Mouse (Mus musculus) midbrain, embryonic 14.5 days (tissue): ENCODE results near the gene Nckap5. TPM values are rescaled to one million over a fixed set of nuclear protein-coding genes. Genes with fewer than 3 reads are reported as not detected.

ENCODE experiments used
- ATAC-seq: fragments of 200-750 bp; cut with Nextera tagmentation; 2 replicates; pipeline ENCODE4 v1.8.0; 2017; ENCODE audit warnings: moderate number of reproducible peaks, moderate library complexity; ENCODE audit not compliant: low FRiP score, low TSS enrichment
- DNase-seq: peaks from one replicate; pipeline ENCODE4 v3.0.0-alpha.2; 2015
- H3K27ac ChIP-seq: fragments of 300-500 bp; sonication (generic); replicated peaks from 2 replicates; pipeline ENCODE4 v1.5.1; 2014; ENCODE audit warnings: mild to moderate bottlenecking, low read depth, low read length, moderate library complexity
- H3K27me3 ChIP-seq: fragments of 300-500 bp; sonication (generic); 2 replicates; pipeline ENCODE4 v1.6.1; 2014; ENCODE audit warnings: low read length, control low read depth, mixed read lengths; ENCODE audit not compliant: control insufficient read depth, insufficient read depth
- H3K36me3 ChIP-seq: fragments of 300-500 bp; sonication (generic); 2 replicates; pipeline ENCODE4 v1.6.1; 2014; ENCODE audit warnings: low read length, control low read depth; ENCODE audit not compliant: control insufficient read depth, insufficient read depth
- H3K4me1 ChIP-seq: fragments of 300-500 bp; sonication (generic); 2 replicates; pipeline ENCODE4 v1.6.1; 2014; ENCODE audit warnings: mild to moderate bottlenecking, antibody characterized with exemption, low read length, control low read depth; ENCODE audit not compliant: control insufficient read depth, insufficient read depth
- H3K4me2 ChIP-seq: fragments of 300-500 bp; sonication (generic); 2 replicates; pipeline ENCODE4 v1.6.1; 2014; ENCODE audit warnings: mild to moderate bottlenecking, low read length, moderate library complexity
- H3K4me3 ChIP-seq: fragments of 300-500 bp; sonication (generic); replicated peaks from 2 replicates; pipeline ENCODE4 v1.5.1; 2014; ENCODE audit warnings: low read depth, low read length
- H3K9ac ChIP-seq: fragments of 300-500 bp; sonication (generic); replicated peaks from 2 replicates; pipeline ENCODE4 v1.6.1; 2014; ENCODE audit warnings: mild to moderate bottlenecking, low read length, moderate library complexity
- H3K9me3 ChIP-seq: fragments of 300-500 bp; sonication (generic); 2 replicates; pipeline ENCODE4 v1.6.1; 2016; ENCODE audit warnings: low read length, control low read depth, mixed read lengths; ENCODE audit not compliant: control insufficient read depth
- WGBS: fragments of 180-500 bp; shearing (Covaris S2); extraction: QIAGEN DNeasy Blood & Tissue Kit; methylation state at CpG from one replicate; pipeline ENCODE4 v1.1.7; 2014; 5-methylcytosine and 5-hydroxymethylcytosine counted together
- polyA plus RNA-seq: library from polyadenylated mRNA; unstranded; fragments of >200 nt; fragmentation: Nextera tagmentation; extraction: Ambion mirVana; gene quantifications from 2 replicates; pipeline ENCODE4 v1.2.1, GENCODE M21; 2014

Nckap5 gene
- polyA plus RNA-seq, 1 experiment from 2014 or later, result 14.6 TPM

- 92% methylated on average over 6 of the region's 6 CpGs for WGBS
Observed at GRCm38 (mm10) chr1:126360531-126361220, 469.9 kb downstream of the Nckap5 start.

GRCm38 (mm10) chr1:126360111-126360510 lies 470.5 kb downstream of the Nckap5 start:
- Histone ChIP-seq H3K27ac (no peak overlapping the region), H3K36me3 (no peaks in the 10 kb centered on the region), H3K27me3 (no peaks in the 10 kb centered on the region), H3K9ac (no peak overlapping the region), H3K4me3 (no peak overlapping the region), H3K4me2 (no peak overlapping the region), H3K4me1 (no peaks in the 10 kb centered on the region), H3K9me3 (no peaks in the 10 kb centered on the region)
- no peak for ATAC-seq
- WGBS, result 83% methylated on average over 3 of the region's 3 CpGs
- no peak for DNase-seq

More at GRCm38 (mm10) chr1:126360531-126361220, 469.9 kb downstream of the Nckap5 start:
- no peak for DNase-seq
- no peak for ATAC-seq
- Histone ChIP-seq H3K4me1 (no peaks in the 10 kb centered on the region), H3K4me2 (no peak overlapping the region), H3K4me3 (no peak overlapping the region), H3K27ac (no peak overlapping the region), H3K9ac (no peak overlapping the region), H3K36me3 (no peaks in the 10 kb centered on the region), H3K27me3 (no peaks in the 10 kb centered on the region), H3K9me3 (no peaks in the 10 kb centered on the region)

GRCm38 (mm10) chr1:126341806-126342205 lies 488.8 kb downstream of the Nckap5 start:
- Histone ChIP-seq H3K27ac (no peak overlapping the region), H3K4me3 (no peak overlapping the region), H3K4me2 (no peak overlapping the region), H3K4me1 (no peaks in the 10 kb centered on the region), H3K27me3 (no peaks in the 10 kb centered on the region), H3K9ac (no peak overlapping the region), H3K9me3 (no peaks in the 10 kb centered on the region), H3K36me3 (no peaks in the 10 kb centered on the region)
- 84% methylated on average over 2 of the region's 2 CpGs for WGBS
- peak; percentile 29 for DNase-seq
- ATAC-seq, result no peak

GRCm38 (mm10) chr1:126339250-126339649 lies 491.3 kb downstream of the Nckap5 start:
- no peak overlapping the region for H3K9ac ChIP-seq

GRCm38 (mm10) chr1:126334202-126334601 lies 496.4 kb downstream of the Nckap5 start:
- ATAC-seq (no peak), DNase-seq (no peak)
- H3K4me1 ChIP-seq, result no peaks in the 10 kb centered on the region
- 89% methylated on average over 4 of the region's 4 CpGs for WGBS
- no peak overlapping the region for H3K4me2 ChIP-seq
- H3K36me3 ChIP-seq, result no peaks in the 10 kb centered on the region
- no peak overlapping the region for H3K9ac ChIP-seq
- H3K4me3 ChIP-seq, result no peak overlapping the region
- no peak overlapping the region for H3K27ac ChIP-seq
- no peaks in the 10 kb centered on the region for H3K9me3 ChIP-seq
- no peaks in the 10 kb centered on the region for H3K27me3 ChIP-seq

More at GRCm38 (mm10) chr1:126339250-126339649, 491.3 kb downstream of the Nckap5 start:
- no peak for ATAC-seq
- no peak for DNase-seq
- Histone ChIP-seq H3K4me2 (no peak overlapping the region), H3K4me3 (no peak overlapping the region), H3K27ac (no peak overlapping the region), H3K4me1 (no peaks in the 10 kb centered on the region), H3K9me3 (no peaks in the 10 kb centered on the region), H3K36me3 (no peaks in the 10 kb centered on the region), H3K27me3 (no peaks in the 10 kb centered on the region)
- WGBS, result 84% methylated on average over 3 of the region's 3 CpGs

GRCm38 (mm10) chr1:126332026-126332425 lies 498.6 kb downstream of the Nckap5 start:
- H3K27me3 ChIP-seq, result no peaks in the 10 kb centered on the region
- WGBS, result 83% methylated on average over 2 of the region's 2 CpGs
- no peak overlapping the region for H3K27ac ChIP-seq
- H3K4me2 ChIP-seq, result no peak overlapping the region
- H3K9me3 ChIP-seq, result no peaks in the 10 kb centered on the region
- H3K4me3 ChIP-seq, result no peak overlapping the region
- ATAC-seq (no peak), DNase-seq (no peak)
- H3K4me1 ChIP-seq, result no peaks in the 10 kb centered on the region
- H3K9ac ChIP-seq, result no peak overlapping the region
- no peaks in the 10 kb centered on the region for H3K36me3 ChIP-seq

- Histone ChIP-seq H3K4me1 (no peaks in the 10 kb centered on the region), H3K4me2 (no peak overlapping the region), H3K4me3 (no peak overlapping the region), H3K9ac (no peak overlapping the region), H3K36me3 (no peaks in the 10 kb centered on the region), H3K27me3 (no peaks in the 10 kb centered on the region), H3K27ac (no peak overlapping the region), H3K9me3 (no peaks in the 10 kb centered on the region)
- no peak for ATAC-seq
- DNase-seq, result no peak
- WGBS, result 86% methylated on average over 1 of the region's 1 CpGs
Observed at GRCm38 (mm10) chr1:126320696-126321095, 509.9 kb downstream of the Nckap5 start.

- Histone ChIP-seq H3K27me3 (no peaks in the 10 kb centered on the region), H3K4me1 (no peaks in the 10 kb centered on the region), H3K9ac (no peak overlapping the region), H3K9me3 (no peaks in the 10 kb centered on the region), H3K4me2 (no peak overlapping the region), H3K27ac (no peak overlapping the region), H3K36me3 (no peaks in the 10 kb centered on the region), H3K4me3 (no peak overlapping the region)
- 56% methylated on average over 11 of the region's 11 CpGs for WGBS
- DNase-seq (peak; percentile 28), ATAC-seq (no peak)
Observed at GRCm38 (mm10) chr1:126317874-126318607, 512.6 kb downstream of the Nckap5 start.

GRCm38 (mm10) chr1:126317345-126317744 lies 513.3 kb downstream of the Nckap5 start:
- ATAC-seq (no peak), DNase-seq (no peak)
- H3K4me1 ChIP-seq, result no peaks in the 10 kb centered on the region
- 83% methylated on average over 4 of the region's 4 CpGs for WGBS
- H3K27ac ChIP-seq, result no peak overlapping the region
- no peak overlapping the region for H3K4me3 ChIP-seq
- H3K27me3 ChIP-seq, result no peaks in the 10 kb centered on the region
- no peaks in the 10 kb centered on the region for H3K9me3 ChIP-seq
- no peaks in the 10 kb centered on the region for H3K36me3 ChIP-seq
- no peak overlapping the region for H3K9ac ChIP-seq
- no peak overlapping the region for H3K4me2 ChIP-seq
